Mouse (Mus musculus) gastrocnemius, postnatal 4 days (tissue): ENCODE measurements at regions not wholly inside any gene's neighbourhood (a gene's known extent, or its start where the extent isn't known, plus 50 kb on each side); places are given as distances from the start of the nearest gene placed in this dataset.

ENCODE experiments used
- DNase-seq, 2 experiments: peaks; one replicate each; pipeline ENCODE4 v3.0.0; 2021 to 2022; ENCODE audit warnings: low spot score in 2 of 2, mixed read lengths in 2 of 2

DNA sequence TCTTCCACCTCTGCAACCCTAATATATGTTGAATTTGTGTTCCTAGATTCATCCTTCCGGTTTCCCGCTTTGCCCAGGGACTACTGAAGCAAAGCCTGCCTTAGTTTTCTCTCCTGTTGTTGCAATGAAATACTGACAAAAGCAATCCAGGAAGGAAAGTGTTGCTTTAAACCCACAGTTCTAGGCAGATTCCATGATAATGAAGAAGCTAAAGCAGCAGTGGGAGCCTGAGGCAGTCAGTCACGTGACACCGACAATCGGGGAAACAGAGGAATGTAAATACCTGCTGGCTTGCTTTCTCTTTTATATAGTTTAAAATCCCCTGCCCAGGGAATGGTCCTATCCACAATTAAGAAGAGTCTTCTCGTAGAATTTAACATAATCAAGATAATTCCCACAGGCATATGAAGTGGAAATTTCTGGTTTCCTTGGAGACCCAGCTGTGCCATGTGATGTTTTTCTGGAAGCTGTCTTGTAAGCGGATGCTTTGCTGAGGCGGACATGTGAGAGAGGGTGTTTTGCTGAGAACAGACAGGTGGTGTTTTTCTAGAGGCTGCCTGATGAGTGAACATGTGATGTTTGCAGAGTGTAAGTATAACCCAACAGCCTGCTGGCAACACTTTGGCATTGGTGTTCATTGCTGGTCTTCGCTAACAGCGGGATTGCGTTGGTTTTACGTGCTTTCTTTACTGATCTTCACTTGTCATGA lies 398.0 kb downstream of the Prim2 start:
- DNase-seq = no peak

DNA sequence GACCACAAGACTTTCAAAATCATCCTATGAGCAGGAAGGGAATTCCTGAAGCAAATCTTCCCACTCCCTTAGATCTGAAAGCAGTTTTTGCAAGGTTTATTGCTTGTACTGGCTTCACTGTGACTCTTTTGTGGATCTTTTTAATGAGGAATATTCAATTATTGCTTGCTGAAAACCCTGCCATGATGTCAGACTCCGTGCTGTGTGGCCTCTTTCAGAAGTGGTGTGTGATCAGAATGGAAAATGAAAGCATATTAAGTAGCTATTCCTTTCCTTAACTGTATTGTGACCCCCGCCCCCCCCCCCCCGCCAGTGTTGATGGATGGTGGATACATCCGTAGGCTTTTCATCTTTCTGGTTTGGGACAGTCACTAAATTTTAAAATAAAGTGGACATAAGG lies 400.4 kb downstream of the Prim2 start:
- DNase-seq = no peak

DNA sequence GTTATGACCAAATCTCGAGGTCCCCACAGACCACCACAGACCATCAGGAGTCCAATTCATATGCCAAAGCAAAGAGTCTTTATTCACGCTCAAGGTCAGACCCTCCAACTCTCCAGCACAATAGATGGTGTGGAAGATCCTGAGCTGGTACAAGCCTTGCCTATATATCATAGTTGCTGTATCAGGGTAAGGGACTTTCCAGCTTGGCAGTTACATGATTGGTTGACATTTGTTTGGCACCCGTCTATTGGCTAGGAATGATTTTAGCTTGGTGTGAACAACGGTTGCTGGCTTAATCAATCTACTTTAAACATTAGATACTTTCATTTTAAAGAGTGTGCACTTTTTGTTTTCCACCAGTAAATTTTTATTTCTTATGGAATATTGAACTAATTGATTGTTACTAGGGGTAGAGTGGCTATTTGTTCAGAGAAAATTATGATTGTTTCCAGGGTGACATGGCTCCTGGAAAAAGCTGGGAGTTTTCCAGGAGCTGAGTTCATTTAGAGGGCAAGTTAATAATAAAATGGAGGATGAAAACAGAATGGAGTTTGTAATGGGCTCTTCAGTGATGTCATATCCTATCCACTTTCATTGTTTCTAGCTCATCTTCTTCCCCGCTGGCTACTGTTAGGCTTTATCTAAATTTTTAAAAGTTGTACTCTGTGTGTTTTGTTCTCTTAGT lies 403.7 kb downstream of the Prim2 start:
- DNase-seq = no peak

DNA sequence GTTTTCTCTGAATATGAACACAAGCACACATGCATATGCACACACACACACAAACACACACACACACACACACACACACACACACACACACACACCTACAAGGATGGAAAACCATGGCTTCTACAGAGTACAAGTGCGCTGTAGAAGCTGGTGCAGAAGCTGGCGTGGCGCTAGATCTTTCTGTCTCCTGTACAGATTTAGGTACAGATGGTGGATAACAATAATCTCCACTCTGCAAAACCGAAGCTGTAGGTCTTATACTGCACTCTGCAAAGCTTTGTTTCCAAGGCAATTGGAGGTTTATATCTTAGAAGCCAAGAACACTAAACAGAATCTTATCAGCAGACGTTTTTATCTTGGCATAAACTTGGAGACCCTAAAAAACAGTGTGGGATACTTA lies 420.1 kb downstream of the Prim2 start:
- DNase-seq = no peak

DNA sequence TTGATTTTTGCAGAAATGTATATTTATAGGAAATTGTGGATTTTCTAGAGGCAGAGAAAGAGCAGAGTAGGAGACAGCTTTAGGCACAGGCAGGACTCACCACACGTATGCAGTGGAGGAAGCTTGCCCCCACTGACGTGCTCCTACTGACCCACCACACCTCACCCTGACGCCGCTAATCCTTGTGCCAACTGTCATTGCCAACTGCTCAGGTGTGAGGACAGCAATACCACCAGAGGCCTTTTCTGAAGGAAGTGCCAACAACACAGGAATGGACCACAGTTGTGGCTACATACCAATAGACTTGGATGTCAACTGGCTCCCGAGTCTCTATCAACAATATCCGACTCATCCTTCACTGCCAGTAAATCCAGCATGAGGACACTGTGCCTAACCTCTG lies 422.5 kb downstream of the Prim2 start:
- DNase-seq = no peak

DNA sequence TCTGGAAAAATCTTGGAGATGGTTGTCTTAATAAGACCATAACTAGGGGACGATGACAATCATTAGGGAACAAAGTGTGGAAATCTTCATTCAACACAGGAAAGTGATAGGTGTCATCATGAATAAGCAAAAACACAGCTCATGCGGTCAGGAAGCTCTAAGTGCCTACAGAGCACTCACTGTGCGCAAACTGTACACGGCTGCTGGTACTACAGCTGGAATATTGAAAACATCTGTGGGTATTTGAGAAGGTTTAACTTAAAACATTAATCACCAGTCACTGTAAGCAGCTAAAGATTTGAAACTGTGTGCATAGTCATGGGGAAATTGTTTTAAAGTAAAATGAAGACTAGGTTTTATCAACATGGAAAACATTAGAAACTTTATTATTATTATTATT lies 424.4 kb downstream of the Prim2 start:
- no peak for DNase-seq

DNA sequence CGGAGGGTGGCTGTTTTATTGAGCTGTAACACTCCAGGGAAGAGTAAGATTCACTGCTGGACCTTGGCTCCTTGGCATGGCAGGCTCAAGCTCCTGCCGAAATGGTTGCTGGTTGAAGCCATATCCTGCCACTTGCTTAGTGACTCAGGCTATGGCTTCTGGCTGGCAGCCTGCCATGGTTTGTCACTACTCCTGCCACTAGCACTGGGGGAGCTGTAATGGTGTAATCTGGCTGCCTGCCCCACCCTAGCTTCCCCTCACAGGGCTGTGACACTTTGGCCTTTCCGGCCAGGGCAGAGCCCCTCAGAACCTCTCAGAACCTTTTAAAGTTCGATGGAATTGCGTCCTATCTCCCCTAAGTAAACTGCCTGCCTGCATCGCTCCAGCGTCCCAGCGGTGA lies 424.9 kb downstream of the Prim2 start:
- DNase-seq = peak in 1 of 2 experiments; percentile 7

DNA sequence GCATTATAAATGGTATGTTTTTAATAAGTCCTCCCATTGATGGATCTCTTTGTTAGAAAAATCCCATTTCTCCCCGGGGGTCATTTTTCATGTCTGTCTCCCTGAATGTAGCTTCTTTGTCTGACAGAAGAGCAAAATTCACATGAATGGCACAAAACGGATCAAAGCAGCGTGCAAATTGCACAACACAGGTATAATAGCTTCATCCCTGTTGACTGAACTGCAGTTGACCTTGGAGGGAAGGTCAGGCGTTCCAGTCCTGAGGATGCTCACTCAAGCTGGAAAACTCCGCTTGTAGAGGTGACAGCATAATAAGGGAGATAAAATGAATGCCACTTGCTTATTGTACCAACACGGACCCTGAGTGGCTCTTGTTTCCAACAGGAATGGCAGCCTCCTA lies 446.6 kb downstream of the Prim2 start:
- no peak for DNase-seq

DNA sequence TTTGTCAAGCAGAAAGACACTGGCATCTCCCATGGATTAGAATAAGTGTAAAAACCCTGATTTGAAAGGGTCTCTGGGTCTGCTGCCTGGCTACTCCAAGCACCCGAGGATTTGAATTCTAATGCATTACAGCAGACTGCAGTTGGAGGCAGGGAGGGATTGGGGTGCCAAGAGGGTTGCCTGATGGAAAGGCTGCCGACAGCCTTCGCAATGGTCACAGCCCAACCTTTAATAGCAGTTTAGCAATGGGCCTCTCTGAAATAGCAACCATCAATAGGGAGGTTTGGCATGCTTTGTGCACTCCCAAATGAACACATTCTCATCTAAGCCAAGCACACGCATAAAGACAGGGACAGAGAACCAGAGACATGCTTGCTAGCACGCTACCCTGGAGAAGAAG lies 454.8 kb downstream of the Prim2 start:
- DNase-seq = peak in 1 of 2 experiments; percentile 22

DNA sequence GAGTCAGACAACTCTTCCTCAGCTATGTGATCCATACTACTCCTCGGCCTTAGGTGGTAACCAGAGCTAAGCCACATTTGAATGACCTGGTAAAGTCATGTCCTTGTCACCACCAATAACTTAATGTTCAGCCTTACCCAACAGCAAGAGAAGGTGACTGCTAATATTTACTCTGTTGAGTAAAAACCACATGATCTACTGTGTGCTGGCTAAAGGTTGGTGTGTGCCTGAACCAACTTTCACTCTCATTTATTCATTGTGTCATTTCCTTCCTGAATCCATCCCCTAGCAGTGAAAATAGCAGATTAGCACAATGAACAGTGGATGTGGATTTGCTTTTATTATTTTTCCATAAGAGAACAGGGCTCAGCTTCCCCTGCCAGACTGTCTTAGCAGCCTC lies 455.2 kb downstream of the Prim2 start:
- no peak for DNase-seq

DNA sequence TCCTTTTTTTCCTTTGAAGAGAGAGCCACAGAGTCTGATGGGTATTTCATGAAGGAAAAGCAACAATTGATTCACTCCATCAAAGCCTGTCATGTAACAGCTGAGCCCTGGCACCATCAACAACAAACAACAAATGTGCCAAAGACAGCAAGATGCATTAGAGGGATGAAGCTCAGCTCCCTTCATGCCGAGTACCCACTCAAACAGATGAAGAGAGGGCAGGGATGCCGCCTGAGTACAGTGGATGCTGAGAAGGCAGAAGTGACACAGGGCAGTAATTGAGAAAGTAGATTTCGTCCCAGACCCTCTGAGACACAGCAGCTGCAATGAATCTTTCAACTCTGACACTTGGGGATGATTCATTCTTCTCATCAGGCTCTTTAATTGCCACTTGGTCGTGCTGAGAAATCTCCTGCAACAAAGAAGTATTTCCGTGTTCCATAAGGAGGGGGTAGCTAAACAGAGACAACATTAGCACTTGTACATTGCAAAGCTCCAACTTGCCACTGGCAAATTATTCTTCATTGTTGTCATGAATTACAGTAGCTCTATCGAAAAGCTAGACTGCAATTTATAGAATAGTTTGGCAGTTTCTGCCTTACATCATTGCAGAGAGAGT lies 467.9 kb downstream of the Prim2 start:
- no peak for DNase-seq

DNA sequence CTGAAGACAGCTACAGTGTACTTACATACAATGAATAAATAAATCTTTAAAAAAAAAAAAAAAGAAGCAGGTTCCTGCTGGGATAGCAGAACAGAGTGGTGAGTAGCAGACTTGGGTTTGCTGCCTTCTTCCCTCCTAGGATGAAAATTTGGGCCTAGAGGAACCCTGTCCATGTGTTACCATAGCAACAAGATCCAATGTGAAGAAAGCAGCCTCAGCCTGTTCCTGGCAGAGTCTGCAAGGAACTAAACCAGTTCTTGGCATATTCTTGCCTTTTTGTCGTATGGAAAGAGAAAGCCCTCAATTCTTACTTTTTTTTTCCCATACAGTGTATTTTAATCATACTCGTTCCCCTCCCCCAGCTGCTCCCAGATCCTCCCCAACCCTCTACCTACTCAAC lies 474.5 kb downstream of the Prim2 start:
- no peak for DNase-seq

DNA sequence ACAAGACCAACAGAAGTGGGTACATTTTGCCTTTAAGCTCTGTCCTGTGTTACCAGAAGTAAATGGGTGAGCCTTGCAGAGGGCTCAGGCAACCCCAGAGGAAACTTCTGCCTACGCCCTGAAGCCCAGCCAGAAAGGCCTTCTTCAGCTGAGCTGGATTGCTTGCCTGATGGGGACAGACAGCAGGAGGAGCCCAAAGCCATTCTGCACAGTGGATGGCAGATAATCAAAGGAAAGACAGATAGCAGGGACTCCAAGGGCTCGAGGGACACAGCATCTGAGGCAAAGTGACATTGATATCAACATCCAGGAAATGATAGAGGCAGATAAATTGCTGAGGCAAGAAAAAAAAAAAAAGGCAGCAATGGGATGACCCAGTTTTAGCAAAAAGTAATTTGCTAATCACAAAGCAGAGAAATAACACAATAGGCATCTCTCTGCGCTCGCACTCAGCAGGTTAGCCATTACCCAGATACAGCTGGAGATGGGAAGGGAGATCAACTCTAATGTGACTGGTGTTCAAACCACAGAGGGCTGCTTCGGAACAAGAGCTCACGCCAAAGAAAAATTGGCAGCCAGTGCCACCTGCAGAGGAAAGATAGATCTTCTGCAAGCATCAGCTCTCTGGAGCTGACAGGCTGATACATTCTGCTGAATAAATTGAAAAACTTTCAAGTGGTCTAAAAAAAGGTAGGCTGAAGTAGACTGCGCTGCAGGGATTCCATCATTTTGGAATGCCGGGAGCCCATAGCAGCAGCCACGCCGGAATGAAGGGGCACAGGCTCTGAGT lies 494.8 kb downstream of the Prim2 start:
- no peak for DNase-seq

DNA sequence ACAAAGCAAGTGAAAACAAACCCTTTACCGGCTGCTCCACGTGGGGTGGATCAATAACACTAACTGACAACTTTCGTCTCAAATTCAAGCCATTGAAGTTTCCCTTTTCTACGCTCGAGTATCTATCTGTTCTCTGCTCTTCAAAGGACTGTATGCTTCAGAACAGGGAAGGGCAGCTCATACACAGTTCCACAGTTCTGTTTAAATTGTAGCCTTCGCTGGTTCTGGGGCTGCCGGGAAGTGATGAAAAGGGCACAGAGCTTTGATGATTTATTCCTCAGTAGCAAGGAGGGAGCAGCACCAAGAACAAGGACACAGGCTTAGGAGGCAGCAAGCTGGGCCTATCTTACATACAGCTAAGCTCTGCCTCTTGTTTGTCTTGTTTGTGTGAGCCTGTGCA lies 532.6 kb downstream of the Prim2 start:
- DNase-seq = no peak

DNA sequence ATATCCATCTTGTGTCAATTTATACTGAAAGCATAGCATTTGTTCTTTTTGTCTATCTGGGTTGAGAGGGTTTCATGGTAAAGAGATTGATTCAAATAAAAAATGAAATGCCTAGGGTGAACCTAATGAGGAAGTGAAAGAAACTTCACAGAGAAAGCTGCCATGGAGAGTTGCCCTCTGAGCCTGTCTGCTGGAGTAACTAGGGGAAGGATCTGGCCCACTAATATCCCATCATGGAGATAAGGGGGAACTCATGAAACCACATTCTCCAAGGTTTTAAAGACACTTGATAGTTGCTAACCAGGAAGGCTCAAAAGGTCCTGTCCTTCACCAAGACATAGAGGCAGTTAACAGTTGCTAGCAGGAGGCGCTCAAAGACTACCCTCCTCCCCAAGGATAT lies 539.2 kb downstream of the Prim2 start:
- no peak for DNase-seq

DNA sequence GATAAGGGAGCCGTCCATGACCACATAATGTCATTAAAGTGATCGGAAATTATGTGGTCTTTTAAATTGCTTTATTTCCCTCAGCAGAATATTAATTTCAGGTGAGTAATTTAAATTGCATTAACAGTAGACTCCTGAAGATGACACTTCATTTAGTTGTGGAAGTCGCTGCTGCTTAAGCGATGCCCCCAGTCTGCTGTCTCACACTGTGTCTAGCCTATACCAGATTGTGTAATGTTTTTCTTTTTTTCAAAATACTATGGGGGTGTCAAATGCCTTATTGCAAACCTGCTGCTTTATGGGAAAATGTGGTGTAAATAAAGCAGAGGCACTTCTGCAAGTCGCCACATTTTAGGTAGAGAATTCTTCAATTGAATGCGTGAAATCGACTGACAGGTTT lies 544.5 kb downstream of the Prim2 start:
- no peak for DNase-seq

DNA sequence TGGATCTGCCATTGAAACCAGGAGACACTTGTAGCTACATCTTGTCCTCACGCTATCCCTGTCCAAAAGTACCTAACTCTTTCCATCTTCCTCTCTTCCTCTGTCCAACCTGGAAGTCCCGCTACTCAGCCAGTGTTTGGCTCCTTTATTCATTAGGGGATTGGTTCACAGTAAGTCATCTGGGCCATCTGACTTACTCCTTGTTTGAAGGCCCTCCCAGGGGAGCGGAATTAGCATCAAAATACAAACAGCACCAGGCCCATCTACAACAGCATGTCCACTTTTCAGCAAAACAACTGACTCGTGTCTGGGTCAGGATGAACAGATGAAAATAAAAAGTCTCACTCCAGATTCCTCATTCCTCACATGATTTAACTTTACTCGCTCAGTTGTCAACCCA lies 559.2 kb upstream of the Gm5415 start:
- DNase-seq = no peak

DNA sequence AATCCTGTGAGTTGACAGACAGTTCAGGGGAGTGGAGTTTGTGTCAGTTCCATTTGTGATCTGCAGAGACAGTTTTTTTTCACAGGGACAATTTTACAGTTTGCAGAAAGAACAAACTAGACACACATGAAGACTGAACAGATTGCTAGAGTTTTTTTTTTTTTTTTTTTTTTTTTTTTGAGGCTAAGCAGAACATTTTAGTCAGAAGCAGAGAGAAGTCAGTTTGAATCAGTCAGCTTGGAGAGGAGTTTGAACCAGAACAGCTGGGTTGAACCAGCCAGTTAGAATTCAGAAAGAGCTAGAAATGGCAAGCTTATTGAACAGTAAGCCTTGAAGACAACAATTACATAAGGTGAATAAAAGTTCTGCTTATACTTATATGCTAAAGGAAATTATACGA lies 557.2 kb upstream of the Gm5415 start:
- no peak for DNase-seq

DNA sequence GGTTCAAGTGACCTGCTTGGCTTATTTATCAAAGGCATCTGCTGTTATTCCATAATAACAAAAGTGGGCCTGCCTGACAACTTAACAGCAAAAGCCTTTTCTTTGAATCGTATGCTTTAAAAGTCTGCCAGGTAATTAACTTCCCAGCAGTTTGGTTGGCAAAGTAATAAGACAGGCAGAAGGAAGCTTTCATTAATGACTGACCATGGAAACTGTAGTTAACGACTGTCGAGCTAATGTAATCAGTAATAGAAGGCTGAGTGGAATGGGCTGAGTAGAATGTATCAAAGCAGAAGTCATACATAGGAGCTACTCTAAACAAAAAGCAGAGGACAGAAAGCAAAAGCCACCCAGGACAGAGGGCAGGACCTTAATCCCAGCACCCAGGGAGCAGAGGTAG lies 551.0 kb upstream of the Gm5415 start:
- no peak for DNase-seq

DNA sequence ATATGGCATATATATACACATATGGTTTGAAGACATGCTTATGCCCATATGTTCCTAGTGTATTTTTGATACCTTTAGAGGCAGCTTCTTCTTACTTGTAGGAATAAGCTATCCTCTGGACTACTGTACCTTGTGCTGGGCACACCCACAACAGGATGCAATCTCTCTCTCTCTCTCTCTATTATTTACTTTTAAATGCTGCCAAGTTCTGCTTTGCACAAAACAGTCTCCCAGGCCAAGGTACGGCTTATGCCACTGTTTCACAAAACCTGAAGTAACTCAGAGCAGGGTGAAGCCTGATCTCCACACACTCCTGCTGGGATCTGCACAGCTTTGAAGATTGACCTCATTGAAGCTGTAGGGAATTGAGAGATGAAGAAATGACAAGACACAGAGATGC lies 549.8 kb upstream of the Gm5415 start:
- no peak for DNase-seq

DNA sequence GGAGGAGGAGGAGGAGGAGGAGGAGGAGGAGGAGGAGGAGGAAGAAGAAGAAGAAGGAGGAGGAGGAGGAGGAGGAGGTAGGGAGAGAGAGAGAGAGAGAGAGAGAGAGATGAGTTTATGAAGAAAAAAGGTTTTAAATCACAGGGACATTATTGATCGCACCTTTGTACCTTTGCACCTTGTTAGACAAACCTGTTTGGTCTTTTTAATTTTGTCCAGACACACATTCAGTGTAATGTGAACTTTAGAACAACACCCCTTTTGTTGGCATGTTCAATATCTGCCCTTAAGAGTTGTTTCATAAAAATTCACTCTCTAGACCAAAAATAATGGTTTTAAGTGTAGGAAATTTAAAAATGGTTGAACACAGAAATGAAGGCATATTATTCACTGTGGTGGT lies 527.5 kb upstream of the Gm5415 start:
- DNase-seq = no peak

DNA sequence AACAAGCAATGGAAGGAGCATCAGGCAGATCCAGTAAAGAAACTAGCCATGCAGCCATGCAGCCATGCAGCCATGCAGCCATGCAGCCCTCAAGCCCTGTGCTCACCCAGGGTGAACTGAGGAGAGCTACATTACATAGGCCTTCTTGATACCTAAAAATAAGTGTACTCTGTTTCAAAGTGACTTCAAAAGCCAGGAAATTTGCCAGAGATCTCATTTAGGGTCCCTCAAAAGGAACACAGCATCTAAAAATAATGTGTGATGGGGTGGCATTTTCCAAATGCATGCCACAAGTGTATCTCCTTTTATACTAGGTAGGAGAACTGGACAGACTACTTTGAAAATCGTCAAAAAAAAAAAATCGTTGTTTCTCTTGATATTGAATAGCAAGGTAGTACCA lies 510.9 kb upstream of the Gm5415 start:
- DNase-seq = no peak
